Mouse (Mus musculus) hindbrain, embryonic 14.5 days (tissue): ENCODE data around the gene Zp3. TPM values are rescaled to one million over a fixed set of nuclear protein-coding genes. Genes with fewer than 3 reads are reported as not detected.

Source experiments
- ATAC-seq: fragments of 200-750 bp; cut with Nextera tagmentation; 2 replicates; pipeline ENCODE4 v1.8.0; 2017; ENCODE audit warnings: moderate number of reproducible peaks, mild to moderate bottlenecking, moderate TSS enrichment, moderate library complexity; ENCODE audit not compliant: low FRiP score
- DNase-seq: peaks from one replicate; pipeline ENCODE4 v3.0.0-alpha.2; 2015; ENCODE audit warnings: low spot score
- H3K27ac ChIP-seq: fragments of 300-500 bp; sonication (generic); 2 replicates; pipeline ENCODE4 v1.5.1; 2014; ENCODE audit warnings: mild to moderate bottlenecking, moderate library complexity
- H3K27me3 ChIP-seq: fragments of 300-500 bp; sonication (generic); 2 replicates; pipeline ENCODE4 v1.6.1; 2014; ENCODE audit warnings: mild to moderate bottlenecking, low read length, mixed read lengths; ENCODE audit not compliant: control insufficient read depth, insufficient read depth
- H3K36me3 ChIP-seq: fragments of 300-500 bp; sonication (generic); replicated peaks from 2 replicates; pipeline ENCODE4 v1.6.1; 2014; ENCODE audit not compliant: control insufficient read depth, insufficient read depth
- H3K4me1 ChIP-seq: fragments of 300-500 bp; sonication (generic); replicated peaks from 2 replicates; pipeline ENCODE4 v1.6.1; 2014; ENCODE audit warnings: antibody characterized with exemption, low read length, mixed read lengths; ENCODE audit not compliant: control insufficient read depth, insufficient read depth
- H3K4me2 ChIP-seq: fragments of 300-500 bp; sonication (generic); replicated peaks from 2 replicates; pipeline ENCODE4 v1.6.1; 2014; ENCODE audit warnings: mild to moderate bottlenecking, moderate library complexity
- H3K4me3 ChIP-seq: fragments of 300-500 bp; sonication (generic); replicated peaks from 2 replicates; pipeline ENCODE4 v1.5.1; 2014; ENCODE audit warnings: mild to moderate bottlenecking, low read length
- H3K9ac ChIP-seq: fragments of 300-500 bp; sonication (generic); 2 replicates; pipeline ENCODE4 v1.6.1; 2014
- H3K9me3 ChIP-seq: fragments of 300-500 bp; sonication (generic); 2 replicates; pipeline ENCODE4 v1.6.1; 2016; ENCODE audit warnings: low read length; ENCODE audit not compliant: control insufficient read depth
- WGBS: fragments of 180-500 bp; shearing (Covaris S2); extraction: QIAGEN DNeasy Blood & Tissue Kit; methylation state at CpG from one replicate; pipeline ENCODE4 v1.1.7; 2014; 5-methylcytosine and 5-hydroxymethylcytosine counted together
- polyA plus RNA-seq: library from polyadenylated mRNA; unstranded; fragments of >200 nt; fragmentation: Nextera tagmentation; extraction: Ambion mirVana; gene quantifications from 2 replicates; pipeline ENCODE4 v1.2.1, GENCODE M21; 2014

Gene Zp3
- polyA plus RNA-seq, 1 experiment from 2014 or later = not detected

DNA sequence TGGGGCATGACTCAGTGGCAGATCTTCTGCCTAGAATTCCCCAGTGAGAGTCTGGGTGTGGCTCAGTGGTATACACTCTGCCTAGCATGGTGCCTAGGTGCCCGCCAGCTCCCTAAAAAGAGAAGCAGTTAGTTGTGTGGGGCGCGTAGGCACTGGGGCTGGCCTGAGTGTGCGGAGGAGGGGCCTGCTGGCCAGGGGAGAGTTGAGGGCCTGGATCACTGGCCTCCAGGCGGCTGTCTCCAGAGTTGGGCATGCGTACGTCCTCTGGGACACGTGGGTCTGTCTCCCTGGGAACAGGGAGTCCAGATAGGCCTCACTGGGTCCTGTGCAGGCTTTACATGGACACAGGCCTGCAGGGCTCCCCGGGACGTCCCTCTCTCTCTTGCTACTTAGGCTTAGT lies 35.0 kb downstream of the Zp3 start:
- Histone ChIP-seq H3K9me3 (no peaks in the 10 kb centered on the region), H3K4me2 (no peak overlapping the region), H3K4me3 (no peak overlapping the region), H3K9ac (no peak overlapping the region), H3K27me3 (no peaks in the 10 kb centered on the region), H3K4me1 (no peaks in the 10 kb centered on the region; the same call in 1 of the 2 replicates), H3K36me3 (peaks cover 43% of the 10 kb centered on the region), H3K27ac (no peak overlapping the region)
- 90% methylated on average over 10 of the region's 10 CpGs for WGBS
- ATAC-seq = no peak
- no peak for DNase-seq

DNA sequence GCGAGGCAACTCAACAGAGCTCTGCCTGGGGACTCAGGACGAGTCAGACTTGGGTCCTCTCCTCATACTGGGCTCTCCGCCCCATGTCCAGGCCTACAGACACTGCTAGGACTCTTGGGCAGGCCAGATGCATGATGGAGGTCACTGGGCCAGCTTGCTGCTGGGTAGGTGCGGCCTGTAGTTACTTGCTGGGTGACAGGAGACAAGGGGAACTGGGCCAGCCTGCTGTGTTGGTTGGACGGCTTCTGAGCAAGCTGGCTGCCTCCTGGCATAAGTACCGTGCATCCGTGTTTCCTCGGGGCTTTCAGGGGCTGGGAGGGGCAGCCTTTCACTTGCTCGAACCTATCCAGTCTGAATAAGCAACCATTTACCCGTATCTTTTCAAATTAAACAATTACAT lies 35.7 kb downstream of the Zp3 start:
- H3K4me3 ChIP-seq = no peak overlapping the region
- H3K4me1 ChIP-seq = no peaks in the 10 kb centered on the region; the same call in 1 of the 2 replicates
- DNase-seq (no peak), ATAC-seq (no peak)
- H3K9me3 ChIP-seq = no peaks in the 10 kb centered on the region
- 67% methylated on average over 10 of the region's 10 CpGs for WGBS
- no peaks in the 10 kb centered on the region for H3K27me3 ChIP-seq
- no peak overlapping the region for H3K27ac ChIP-seq
- H3K4me2 ChIP-seq = no peak overlapping the region
- H3K9ac ChIP-seq = no peak overlapping the region
- peaks cover 36% of the 10 kb centered on the region for H3K36me3 ChIP-seq

DNA sequence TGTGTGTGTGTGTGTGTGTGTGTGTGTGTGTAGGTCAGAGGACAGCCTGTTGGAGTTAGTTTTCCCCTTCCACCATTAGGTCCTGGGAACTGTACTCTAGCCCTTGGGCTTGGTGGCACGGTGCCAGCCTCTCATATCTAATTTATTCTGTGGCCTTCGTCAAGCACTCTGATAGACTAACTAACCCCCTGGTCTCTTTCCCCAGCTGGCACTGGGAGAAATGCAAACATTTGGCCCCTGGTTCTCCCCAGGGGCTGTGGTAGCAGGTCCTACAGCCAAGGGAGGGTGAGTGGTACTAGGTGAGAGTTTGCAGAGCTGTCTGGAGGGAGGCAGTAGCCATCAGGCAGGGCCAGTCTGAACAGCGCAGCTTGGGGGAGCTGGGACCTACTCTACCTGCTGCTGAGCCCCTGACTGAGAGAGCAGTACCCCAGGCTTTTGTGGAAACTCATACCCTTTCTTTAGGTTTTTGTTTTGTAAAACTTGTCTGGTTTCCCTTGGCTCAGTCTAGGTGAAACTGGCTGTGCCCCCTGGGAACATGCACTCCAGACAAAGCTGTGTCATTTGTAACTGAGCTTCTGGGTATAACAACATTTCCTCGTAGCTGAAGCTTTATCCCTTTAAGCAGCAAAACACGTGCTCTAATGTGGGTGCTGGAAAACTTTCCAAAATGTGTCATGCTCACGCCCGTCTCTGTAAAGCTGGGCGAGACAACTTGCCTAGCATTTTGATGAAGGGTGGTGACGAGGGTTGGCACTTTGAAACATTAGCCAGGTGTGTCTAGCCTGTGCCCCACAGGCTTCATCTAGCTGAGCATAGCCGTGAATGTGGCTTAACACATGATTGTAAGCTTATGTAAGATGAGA lies 36.3 kb downstream of the Zp3 start:
- Histone ChIP-seq H3K27ac (no peak overlapping the region), H3K27me3 (no peaks in the 10 kb centered on the region), H3K4me2 (no peak overlapping the region), H3K9ac (no peak overlapping the region), H3K9me3 (no peaks in the 10 kb centered on the region), H3K4me3 (no peak overlapping the region), H3K4me1 (no peaks in the 10 kb centered on the region; the same call in 1 of the 2 replicates), H3K36me3 (peaks cover 30% of the 10 kb centered on the region)
- ATAC-seq = no peak
- peak; percentile 30 for DNase-seq
- WGBS = 71% methylated on average over 10 of the region's 10 CpGs

DNA sequence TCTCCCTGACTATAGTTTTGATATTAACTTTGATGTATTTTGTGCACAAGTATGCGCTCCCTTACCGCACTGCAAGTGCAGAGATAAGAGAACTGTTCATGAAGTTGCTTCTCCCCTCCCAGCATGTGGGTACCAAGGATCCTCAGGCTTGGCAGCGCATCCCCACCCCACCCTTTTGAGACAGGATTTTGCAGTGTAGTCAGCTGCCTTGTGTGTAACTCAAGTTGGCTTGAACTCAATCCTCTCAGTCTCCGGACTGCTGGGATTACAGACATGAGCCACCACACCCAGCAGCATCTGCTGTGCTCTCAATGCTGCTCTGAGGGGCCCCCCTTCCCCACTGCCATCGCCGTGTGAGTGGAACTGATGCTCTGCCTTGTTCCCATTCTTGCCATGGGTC lies 37.4 kb downstream of the Zp3 start:
- no peak for ATAC-seq
- H3K4me1 ChIP-seq = no peaks in the 10 kb centered on the region; the same call in 1 of the 2 replicates
- peaks cover 20% of the 10 kb centered on the region for H3K36me3 ChIP-seq
- H3K27me3 ChIP-seq = no peaks in the 10 kb centered on the region
- no peak for DNase-seq
- H3K27ac ChIP-seq = no peak overlapping the region
- H3K4me2 ChIP-seq = no peak overlapping the region
- H3K9me3 ChIP-seq = no peaks in the 10 kb centered on the region
- H3K4me3 ChIP-seq = no peak overlapping the region
- 86% methylated on average over 6 of the region's 6 CpGs for WGBS
- no peak overlapping the region for H3K9ac ChIP-seq

DNA sequence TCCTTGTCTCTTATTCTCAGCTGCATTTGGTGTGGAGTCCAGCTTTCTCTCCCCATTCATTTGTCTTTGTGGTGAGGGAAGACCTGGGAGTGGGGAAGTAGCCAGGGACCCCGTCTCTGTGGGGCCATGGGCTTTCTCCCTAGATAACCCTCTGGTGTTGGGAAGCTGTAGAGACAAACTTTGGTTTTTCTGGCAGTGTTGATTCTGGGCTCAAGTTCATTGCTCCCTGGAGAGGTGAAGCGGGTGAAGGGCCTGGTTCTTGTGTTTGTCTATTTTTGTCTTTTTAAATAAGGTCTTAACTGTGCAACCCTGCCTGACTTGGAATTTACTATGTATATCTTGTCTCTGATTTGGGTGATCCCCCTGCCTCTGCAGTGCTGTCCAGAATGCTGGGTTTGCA lies 38.8 kb downstream of the Zp3 start:
- no peak overlapping the region for H3K27ac ChIP-seq
- WGBS = 88% methylated on average over 2 of the region's 2 CpGs

DNA sequence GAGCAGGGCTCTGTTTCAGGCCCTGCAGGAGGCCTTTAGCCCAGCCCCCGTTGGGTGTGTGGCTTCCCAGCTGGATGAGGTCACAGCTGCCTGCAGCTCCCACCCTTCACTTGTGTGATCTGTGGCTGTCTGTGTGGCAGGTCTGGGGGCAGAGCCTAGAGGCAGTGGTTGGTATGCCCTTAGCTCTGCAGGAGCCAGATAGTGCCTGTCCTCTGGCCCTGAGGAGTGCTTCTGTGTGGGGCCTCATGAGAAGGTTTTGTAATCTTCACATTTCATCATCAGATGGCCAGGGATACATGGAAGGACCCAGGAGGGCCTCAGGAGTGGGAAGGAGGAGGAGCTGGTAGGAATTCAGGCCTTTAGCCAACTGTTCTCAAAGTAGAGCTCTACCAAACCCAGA lies 40.0 kb downstream of the Zp3 start:
- ATAC-seq = no peak
- H3K9ac ChIP-seq = no peak overlapping the region
- H3K4me2 ChIP-seq = no peak overlapping the region
- no peak overlapping the region for H3K4me3 ChIP-seq
- no peak overlapping the region for H3K27ac ChIP-seq
- no peaks in the 10 kb centered on the region; the same call in 1 of the 2 replicates for H3K4me1 ChIP-seq
- peaks cover 5% of the 10 kb centered on the region; the same call in 1 of the 2 replicates for H3K36me3 ChIP-seq
- H3K27me3 ChIP-seq = no peaks in the 10 kb centered on the region
- DNase-seq = no peak
- 16% methylated on average over 1 of the region's 1 CpGs for WGBS
- no peaks in the 10 kb centered on the region for H3K9me3 ChIP-seq

More for the DNA sequence above, 38.8 kb downstream of the Zp3 start:
- ATAC-seq (no peak), DNase-seq (no peak)
- Histone ChIP-seq H3K27me3 (no peaks in the 10 kb centered on the region), H3K9me3 (no peaks in the 10 kb centered on the region), H3K36me3 (peaks cover 6% of the 10 kb centered on the region; the same call in 1 of the 2 replicates), H3K9ac (no peak overlapping the region), H3K4me1 (no peaks in the 10 kb centered on the region; the same call in 1 of the 2 replicates), H3K4me3 (no peak overlapping the region), H3K4me2 (no peak overlapping the region)

DNA sequence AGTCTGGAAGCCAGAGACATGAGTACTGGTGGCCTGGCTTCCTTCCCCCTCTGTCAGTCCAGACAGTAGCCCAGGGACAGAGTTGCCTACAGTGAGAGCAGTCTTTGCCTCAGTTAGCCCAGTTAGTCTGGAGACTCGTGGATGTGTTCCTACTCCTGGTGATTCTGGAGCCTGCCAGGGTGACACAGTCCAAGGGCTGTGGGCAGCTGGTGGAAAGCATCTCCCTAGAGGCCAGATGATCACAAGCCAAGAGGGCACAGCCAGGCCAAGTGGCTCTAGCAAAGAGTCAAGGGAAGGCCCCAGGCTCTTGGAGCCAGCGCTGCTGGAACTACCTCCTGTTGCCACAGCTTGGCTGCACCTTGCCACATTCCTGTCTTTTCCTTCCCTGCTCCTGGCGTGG lies 45.8 kb downstream of the Zp3 start:
- Histone ChIP-seq H3K36me3 (peaks cover 51% of the 10 kb centered on the region), H3K4me2 (no peak overlapping the region), H3K9me3 (no peaks in the 10 kb centered on the region), H3K27ac (no peak overlapping the region), H3K9ac (no peak overlapping the region), H3K4me1 (no peaks in the 10 kb centered on the region), H3K27me3 (no peaks in the 10 kb centered on the region), H3K4me3 (no peak overlapping the region)
- no peak for DNase-seq
- 80% methylated on average over 3 of the region's 3 CpGs for WGBS
- no peak for ATAC-seq

DNA sequence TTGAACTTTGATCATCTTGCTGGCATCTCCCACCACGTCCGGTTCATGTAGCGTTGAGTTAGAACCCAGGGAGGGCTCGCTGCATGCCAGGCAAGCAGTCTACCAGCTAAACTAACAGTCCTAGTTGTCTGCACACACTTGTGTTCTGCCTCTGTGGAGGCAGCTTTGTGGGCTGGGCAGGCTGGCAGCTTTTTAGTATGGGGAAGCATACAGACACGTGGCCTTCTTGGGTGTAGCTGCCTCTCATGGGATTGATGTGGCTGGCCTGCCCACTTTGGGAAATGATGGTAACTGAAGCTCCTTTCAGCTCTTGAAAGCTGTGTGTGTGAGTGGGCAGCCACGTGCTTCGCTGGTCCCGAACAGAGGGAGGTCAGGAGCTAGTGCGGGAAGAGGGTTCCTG lies 47.0 kb downstream of the Zp3 start:
- no peak for DNase-seq
- no peak overlapping the region for H3K9ac ChIP-seq
- no peak overlapping the region for H3K4me3 ChIP-seq
- no peak for ATAC-seq
- H3K27me3 ChIP-seq = no peaks in the 10 kb centered on the region
- WGBS = 80% methylated on average over 9 of the region's 9 CpGs
- no peaks in the 10 kb centered on the region for H3K4me1 ChIP-seq
- H3K9me3 ChIP-seq = no peaks in the 10 kb centered on the region
- H3K27ac ChIP-seq = no peak overlapping the region
- no peak overlapping the region for H3K4me2 ChIP-seq
- peaks cover 62% of the 10 kb centered on the region for H3K36me3 ChIP-seq

DNA sequence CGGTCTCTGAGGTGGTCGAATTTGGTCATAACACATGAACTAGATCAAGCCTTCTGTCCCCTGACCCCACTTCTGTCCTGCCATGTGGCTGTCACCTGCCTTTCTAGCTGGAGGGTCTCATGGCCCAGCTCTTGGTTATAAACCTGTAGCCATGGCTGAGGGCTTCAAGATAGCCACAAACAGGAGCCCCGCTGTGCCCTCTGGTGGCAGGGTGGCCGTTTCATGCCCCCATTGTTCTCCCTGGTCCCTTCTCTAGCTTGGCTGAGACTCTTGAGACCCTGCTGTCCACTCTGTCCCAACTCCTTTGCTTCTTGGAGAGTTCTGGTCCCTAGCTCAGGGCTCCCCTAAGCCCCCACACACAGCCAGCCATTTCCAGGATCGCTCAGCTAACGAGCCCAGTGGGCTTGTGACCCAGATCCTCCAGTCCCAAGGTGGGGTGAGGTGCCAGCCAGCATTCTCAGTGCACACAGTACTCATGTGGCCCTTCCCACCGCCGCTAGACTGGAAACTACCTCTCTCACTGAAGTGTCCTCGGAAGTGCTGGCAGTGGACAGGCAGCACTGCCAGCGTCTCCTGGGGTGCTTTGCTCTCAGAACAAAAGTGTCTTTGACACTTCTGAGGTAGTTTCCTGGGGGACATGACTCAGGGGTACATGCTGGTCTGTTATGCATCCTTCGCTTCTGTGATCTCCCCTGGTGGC lies 47.9 kb downstream of the Zp3 start:
- DNase-seq (no peak), ATAC-seq (no peak)
- H3K27me3 ChIP-seq = no peaks in the 10 kb centered on the region
- H3K4me3 ChIP-seq = no peak overlapping the region
- H3K4me2 ChIP-seq = no peak overlapping the region
- peaks cover 71% of the 10 kb centered on the region for H3K36me3 ChIP-seq
- no peak overlapping the region for H3K9ac ChIP-seq
- 80% methylated on average over 11 of the region's 11 CpGs for WGBS
- no peak overlapping the region for H3K27ac ChIP-seq
- no peaks in the 10 kb centered on the region for H3K4me1 ChIP-seq
- no peaks in the 10 kb centered on the region for H3K9me3 ChIP-seq
